Mouse (Mus musculus): Measurements from ENCODE around the gene Plcd3.

DNA sequence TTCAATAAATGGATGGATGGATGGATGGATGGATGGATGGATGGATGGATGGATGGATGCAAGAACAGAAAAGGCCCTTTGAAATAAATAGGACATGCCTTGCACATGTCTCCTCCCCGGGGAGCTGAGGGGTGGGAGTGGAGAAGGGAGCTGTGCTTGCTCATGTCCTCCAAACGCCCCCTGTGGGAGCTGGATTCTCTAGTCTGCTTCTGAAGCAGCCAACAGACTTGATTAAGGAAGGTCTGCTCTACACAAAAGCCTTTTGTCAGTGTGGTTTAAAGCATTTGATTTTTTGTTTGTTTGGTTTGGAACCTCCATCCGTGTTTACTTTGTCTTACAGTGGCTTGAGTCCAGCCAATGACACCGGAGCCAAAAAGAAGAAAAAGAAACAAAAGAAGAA lies 58.6 kb downstream of the Plcd3 start:
- no peak for TF ChIP-seq CTCF (IDR thresholded peaks at IDR 0.05)
- no peak for TF ChIP-seq POLR2A (IDR thresholded peaks at IDR 0.05; ENCODE audit: insufficient read depth, low read depth, low read length)
- TF ChIP-seq EP300 (IDR thresholded peaks at IDR 0.05; ENCODE audit: insufficient read depth, low read depth, low read length), result no peak
